In the genomic region with DNA sequence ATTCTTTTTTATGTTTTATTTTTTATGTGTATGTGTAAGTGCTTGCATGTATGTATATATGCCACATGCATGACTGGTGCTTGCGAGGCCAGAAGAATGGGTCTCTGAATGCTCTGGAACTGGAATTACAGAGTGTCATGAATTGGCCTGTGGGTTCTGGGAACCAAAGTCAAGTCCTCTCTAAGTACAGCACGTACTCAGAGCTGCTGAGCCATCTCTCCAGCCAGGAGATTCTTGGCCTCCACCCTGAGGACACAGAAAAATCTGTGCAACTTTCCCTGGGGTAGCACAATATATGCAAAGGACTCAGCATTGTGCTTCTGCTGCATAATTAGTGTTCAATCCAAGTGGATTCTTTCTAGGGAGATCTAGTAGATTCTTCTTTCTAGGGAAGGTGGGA, we compare ENCODE assay signal across 19 mouse cellular contexts. TPM values are rescaled to one million over a fixed set of nuclear protein-coding genes. Genes with fewer than 3 reads are reported as not detected.
A peak's percentile ranks its signal among the peaks of the same experiment; 100 is the strongest.
DNase-seq lines count a peak whose midpoint lies in the region; ATAC-seq lines count a peak whose summit lies in the region.
"Had no signal": no experiment of that assay in that cellular context is flagged by ENCODE, and none has a peak within 500 bp of the region (broad histone marks: within the 10 kb centered on the region; RNA-seq: fewer than 3 reads in every experiment).

No protein-coding gene starts in this region.

- DNase-seq in embryonic facial prominence, embryonic 10.5 days (ENCODE audit: low spot score) = no peak
- no peak for DNase-seq in kidney, postnatal 10 days
- peak; percentile 31 for DNase-seq in Muller cell, postnatal 12 days (ENCODE audit: inconsistent ontology term)
- peak; percentile 74 for DNase-seq in gastrocnemius, postnatal 25 days
- no peak for DNase-seq in lung, postnatal 36 days
- DNase-seq: adrenal gland, adult 2 months; cerebellum, adult 11-12 months; cerebellum, postnatal 36 days; kidney, adult 9 months; retina, postnatal 1 day had no signal

- no peak overlapping the region for H3K9ac ChIP-seq in embryonic facial prominence, embryonic 13.5 days
- H3K9ac ChIP-seq in kidney, embryonic 14.5 days (ENCODE audit: low read depth, low read length) = no peak overlapping the region
- H3K9ac ChIP-seq in hindbrain, embryonic 13.5 days = no peak overlapping the region
- H3K9ac ChIP-seq: limb, embryonic 13.5 days; midbrain, embryonic 13.5 days had no signal

- no peaks in the 10 kb centered on the region for H3K9me3 ChIP-seq in embryonic facial prominence, embryonic 13.5 days
- H3K9me3 ChIP-seq in embryonic facial prominence, embryonic 10.5 days = no peaks in the 10 kb centered on the region
- H3K9me3 ChIP-seq in kidney, embryonic 14.5 days (ENCODE audit: control insufficient read depth, low read length) = no peaks in the 10 kb centered on the region
- H3K9me3 ChIP-seq in hindbrain, embryonic 13.5 days = peaks cover 6% of the 10 kb centered on the region; the same call in 1 of the 2 replicates
- H3K9me3 ChIP-seq: limb, embryonic 13.5 days; midbrain, embryonic 13.5 days had no signal

- no peak overlapping the region for H3K4me3 ChIP-seq in embryonic facial prominence, embryonic 13.5 days
- no peak overlapping the region for H3K4me3 ChIP-seq in embryonic facial prominence, embryonic 10.5 days
- H3K4me3 ChIP-seq in kidney, embryonic 14.5 days (ENCODE audit: low read length) = no peak overlapping the region
- H3K4me3 ChIP-seq in hindbrain, embryonic 13.5 days = no peak overlapping the region
- H3K4me3 ChIP-seq: limb, embryonic 13.5 days; midbrain, embryonic 13.5 days; myocyte had no signal

- no peaks in the 10 kb centered on the region for H3K36me3 ChIP-seq in embryonic facial prominence, embryonic 13.5 days
- no peaks in the 10 kb centered on the region for H3K36me3 ChIP-seq in embryonic facial prominence, embryonic 10.5 days (replicated peaks)
- H3K36me3 ChIP-seq in kidney, embryonic 14.5 days (ENCODE audit: control insufficient read depth, insufficient read depth, low read length) = no peaks in the 10 kb centered on the region
- no peaks in the 10 kb centered on the region for H3K36me3 ChIP-seq in hindbrain, embryonic 13.5 days
- H3K36me3 ChIP-seq: limb, embryonic 13.5 days; midbrain, embryonic 13.5 days had no signal

- H3K27ac ChIP-seq in embryonic facial prominence, embryonic 13.5 days = 0 out of 2 replicates have a peak overlapping the region, but pooled peaks have one; percentile 33
- no peak overlapping the region for H3K27ac ChIP-seq in embryonic facial prominence, embryonic 10.5 days (replicated peaks)
- H3K27ac ChIP-seq in kidney, embryonic 14.5 days (ENCODE audit: low read depth, low read length) = peak overlapping the region; percentile 55; the same call in 1 of the 2 replicates
- no peak overlapping the region for H3K27ac ChIP-seq in hindbrain, embryonic 13.5 days
- H3K27ac ChIP-seq: limb, embryonic 13.5 days; midbrain, embryonic 13.5 days had no signal

- peaks cover 6% of the 10 kb centered on the region; the same call in 1 of the 2 replicates for H3K4me1 ChIP-seq in embryonic facial prominence, embryonic 13.5 days
- 0 out of 2 replicates have a peak, but pooled peaks cover 2% of the 10 kb centered on the region for H3K4me1 ChIP-seq in embryonic facial prominence, embryonic 10.5 days
- H3K4me1 ChIP-seq in kidney, embryonic 14.5 days (ENCODE audit: control insufficient read depth, insufficient read depth, low read length) = 0 out of 2 replicates have a peak, but pooled peaks cover 3% of the 10 kb centered on the region
- no peaks in the 10 kb centered on the region for H3K4me1 ChIP-seq in hindbrain, embryonic 13.5 days (replicated peaks)
- H3K4me1 ChIP-seq: limb, embryonic 13.5 days; midbrain, embryonic 13.5 days had no signal

- 83% methylated on average over 2 of the region's 2 CpGs for WGBS in embryonic facial prominence, embryonic 13.5 days
- 85% methylated on average over 2 of the region's 2 CpGs for WGBS in embryonic facial prominence, embryonic 10.5 days
- WGBS in kidney, embryonic 14.5 days = 76% methylated on average over 2 of the region's 2 CpGs
- WGBS in hindbrain, embryonic 13.5 days = 80% methylated on average over 2 of the region's 2 CpGs

- H3K4me2 ChIP-seq in embryonic facial prominence, embryonic 13.5 days = no peak overlapping the region
- H3K4me2 ChIP-seq in kidney, embryonic 14.5 days (replicated peaks; ENCODE audit: low read depth, low read length) = no peak overlapping the region
- no peak overlapping the region for H3K4me2 ChIP-seq in hindbrain, embryonic 13.5 days
- H3K4me2 ChIP-seq: limb, embryonic 13.5 days; midbrain, embryonic 13.5 days had no signal

- no peak for ATAC-seq in embryonic facial prominence, embryonic 13.5 days (ENCODE audit: insufficient number of reproducible peaks, insufficient read depth, low FRiP score, low TSS enrichment, low read depth)
- ATAC-seq in kidney, embryonic 14.5 days (ENCODE audit: low FRiP score, low TSS enrichment) = no peak
- no peak for ATAC-seq in hindbrain, embryonic 13.5 days (ENCODE audit: low FRiP score)
- ATAC-seq: midbrain, embryonic 13.5 days had no signal

- H3K27me3 ChIP-seq in embryonic facial prominence, embryonic 13.5 days = no peaks in the 10 kb centered on the region
- no peaks in the 10 kb centered on the region for H3K27me3 ChIP-seq in embryonic facial prominence, embryonic 10.5 days (replicated peaks; ENCODE audit: low read depth, poor library complexity, severe bottlenecking)
- H3K27me3 ChIP-seq in kidney, embryonic 14.5 days (ENCODE audit: control insufficient read depth, insufficient read depth, low read length) = no peaks in the 10 kb centered on the region
- no peaks in the 10 kb centered on the region for H3K27me3 ChIP-seq in hindbrain, embryonic 13.5 days
- H3K27me3 ChIP-seq: limb, embryonic 13.5 days; midbrain, embryonic 13.5 days had no signal

RNA-seq across cellular contexts. Expression of a gene that starts 8.2 kb away (rescaled TPM):
- polyA plus RNA-seq in embryonic facial prominence, embryonic 13.5 days (2015; fragmentation: Nextera tagmentation; extraction: Ambion mirVana) = 67.9 and 68.2 TPM in 2 replicates
- 60.0 and 61.4 TPM in 2 replicates for polyA plus RNA-seq in embryonic facial prominence, embryonic 10.5 days (2016; fragmentation: Nextera tagmentation; extraction: Ambion mirVana)
- polyA plus RNA-seq in kidney, embryonic 14.5 days (2014; fragmentation: Nextera tagmentation; extraction: Ambion mirVana) = 48.5 and 61.1 TPM in 2 replicates
- 10 to 100 TPM; 82.3 to 98.8 TPM for total RNA-seq in gastrocnemius, postnatal 25 days (2021)
- 90.1 and 92.1 TPM in 2 replicates for polyA plus RNA-seq in hindbrain, embryonic 13.5 days (2015; fragmentation: Nextera tagmentation; extraction: Ambion mirVana)

RNA-seq across cellular contexts. Expression of a gene that starts 24.0 kb away (rescaled TPM):
- 0.15 and 0.92 TPM in 2 replicates for polyA plus RNA-seq in embryonic facial prominence, embryonic 13.5 days (2015; fragmentation: Nextera tagmentation; extraction: Ambion mirVana)
- polyA plus RNA-seq in embryonic facial prominence, embryonic 10.5 days (2016; fragmentation: Nextera tagmentation; extraction: Ambion mirVana) = 0.10 and 0.19 TPM in 2 replicates
- 0.45 and 0.60 TPM in 2 replicates for polyA plus RNA-seq in kidney, embryonic 14.5 days (2014; fragmentation: Nextera tagmentation; extraction: Ambion mirVana)
- total RNA-seq in gastrocnemius, postnatal 25 days (2021) = under 1 TPM in 1 of 2 experiments, not detected in 1; 0.21 TPM
- 2.1 and 2.2 TPM in 2 replicates for polyA plus RNA-seq in hindbrain, embryonic 13.5 days (2015; fragmentation: Nextera tagmentation; extraction: Ambion mirVana)
- total RNA-seq: MEL had no signal
- polyA plus RNA-seq: adrenal gland, adult 2 months; limb, embryonic 13.5 days; liver, embryonic 16.5 days; small intestine, adult 2 months had no signal

Comparison
In these comparisons a context has a peak if more than half of its experiments do, and no peak if none do; other contexts are left out.
1. H3K27ac ChIP-seq: peak in embryonic facial prominence, embryonic 13.5 days (single experiment) and kidney, embryonic 14.5 days (single experiment); none in embryonic facial prominence, embryonic 10.5 days (single experiment) and hindbrain, embryonic 13.5 days (single experiment).
2. DNase-seq: peak in Muller cell, postnatal 12 days (single experiment) and gastrocnemius, postnatal 25 days (single experiment); none in embryonic facial prominence, embryonic 10.5 days (single experiment), kidney, postnatal 10 days (single experiment) and lung, postnatal 36 days (single experiment).